Mouse (Mus musculus) erythroblast, embryonic 14.5 days (primary cell): Measurements from ENCODE around the gene Psmb1.

Experiments used
- GATA1 ChIP-seq: IDR thresholded peaks from 2 replicates; pipeline ENCODE4 v1.6.1; 2012; ENCODE audit warnings: low read length, inconsistent platforms, mixed read lengths
- TAL1 ChIP-seq: IDR thresholded peaks from 3 replicates; pipeline ENCODE4 v1.6.1; 2012; ENCODE audit warnings: low read length, inconsistent platforms, mixed read lengths

- TF ChIP-seq GATA1 (no peak), TAL1 (no peak)
Measured at GRCm38 (mm10) chr17:15431021-15431514, 68.5 kb downstream of the Psmb1 start.
